Mouse (Mus musculus): ENCODE data around the gene Frmd4b. TPM values are rescaled to one million over a fixed set of nuclear protein-coding genes. Genes with fewer than 3 reads are reported as not detected.

The Frmd4b gene
- polyA plus RNA-seq, 1 experiment from 2014 or later = 21.5 TPM

DNA sequence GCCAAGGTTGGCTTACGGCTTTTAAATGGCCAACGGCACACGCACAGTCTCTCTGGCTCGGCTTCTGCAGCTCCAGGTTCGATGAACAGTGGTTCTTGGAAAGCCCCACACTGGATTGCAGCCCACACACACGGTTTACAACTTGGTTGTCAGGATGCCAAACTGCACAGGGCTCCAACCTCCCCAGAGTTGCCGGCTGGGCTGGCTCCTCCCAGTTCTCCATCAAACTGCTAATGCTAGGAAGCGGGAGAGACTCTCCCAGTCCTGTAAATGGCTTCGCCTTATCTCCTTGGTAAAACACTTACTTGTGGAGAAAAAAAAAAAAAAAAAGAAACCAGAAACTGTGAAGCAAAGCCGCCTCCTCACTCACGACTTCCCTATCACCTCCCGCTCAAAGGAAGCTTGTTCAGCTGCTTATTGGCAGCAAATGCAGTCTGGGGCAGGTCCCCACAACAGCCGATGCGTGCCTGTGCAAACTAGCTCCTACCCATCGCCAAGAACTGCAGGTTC lies 111.1 kb downstream of the Frmd4b start:
- ChIA-PET CTCF (interaction anchor here (1.0 to 1.1 kb wide), 4 partner anchors 14 to 82 kb away, joined by 3 read pairs; no protein-coding TSS in a partner anchor), POLR2A (no interaction called here)
- DNase-seq (ENCODE audit: low read depth, low spot score) (no peak), ATAC-seq (no peak)
- H3K27me3 ChIP-seq = no peaks in the 10 kb centered on the region
- TF ChIP-seq CTCF (IDR thresholded peaks at IDR 0.05) = no peak
- in situ Hi-C loops (cut with MboI; ENCODE audit: low pct_unique_long_range_greater_than_20kb) = no loop called here

DNA sequence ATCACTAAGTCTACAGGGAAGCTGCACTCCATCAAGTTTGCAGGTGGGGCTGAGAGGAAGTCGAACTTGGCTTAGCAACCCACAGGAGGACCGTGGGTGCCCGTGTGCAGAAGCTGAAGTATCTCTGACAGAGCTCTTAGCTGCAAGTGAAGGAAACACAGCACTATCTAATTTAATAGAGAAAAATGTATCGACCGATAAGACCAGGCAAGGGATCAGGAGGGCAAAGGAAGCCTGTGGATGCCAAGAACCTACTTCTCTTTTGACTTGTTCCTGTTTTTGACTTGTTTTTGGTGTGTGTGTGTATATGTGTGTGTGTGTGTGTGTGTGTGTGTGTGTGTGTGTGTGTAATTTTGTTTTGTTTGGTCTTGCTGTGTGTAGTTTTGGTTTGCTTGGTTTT lies 112.7 kb downstream of the Frmd4b start:
- ChIA-PET CTCF (interaction anchor here (1.1 kb wide), 1 partner anchor 253 kb away, joined by 3 read pairs; no protein-coding TSS in a partner anchor), POLR2A (no interaction called here)
- ATAC-seq = no peak

GRCm38 (mm10) chr6:97501000-97501399 lies 116.3 kb downstream of the Frmd4b start:
- ATAC-seq (no peak), DNase-seq (ENCODE audit: low read depth, low spot score) (no peak)
- ChIA-PET CTCF (interaction anchor here (1.1 to 1.7 kb wide), 3 partner anchors 11 to 80 kb away, joined by 3 to 8 read pairs (median 4); no protein-coding TSS in a partner anchor), POLR2A (no interaction called here)
- H3K27me3 ChIP-seq = no peaks in the 10 kb centered on the region
- TF ChIP-seq CTCF (IDR thresholded peaks at IDR 0.05) = peak; percentile 59
- in situ Hi-C loops (cut with MboI; ENCODE audit: low pct_unique_long_range_greater_than_20kb) = no loop called here

More for the DNA sequence above, 112.7 kb downstream of the Frmd4b start:
- in situ Hi-C loops (cut with MboI; ENCODE audit: low pct_unique_long_range_greater_than_20kb) = no loop called here
- DNase-seq (ENCODE audit: low read depth, low spot score) = no peak
- no peaks in the 10 kb centered on the region for H3K27me3 ChIP-seq
- no peak for TF ChIP-seq CTCF (IDR thresholded peaks at IDR 0.05)

DNA sequence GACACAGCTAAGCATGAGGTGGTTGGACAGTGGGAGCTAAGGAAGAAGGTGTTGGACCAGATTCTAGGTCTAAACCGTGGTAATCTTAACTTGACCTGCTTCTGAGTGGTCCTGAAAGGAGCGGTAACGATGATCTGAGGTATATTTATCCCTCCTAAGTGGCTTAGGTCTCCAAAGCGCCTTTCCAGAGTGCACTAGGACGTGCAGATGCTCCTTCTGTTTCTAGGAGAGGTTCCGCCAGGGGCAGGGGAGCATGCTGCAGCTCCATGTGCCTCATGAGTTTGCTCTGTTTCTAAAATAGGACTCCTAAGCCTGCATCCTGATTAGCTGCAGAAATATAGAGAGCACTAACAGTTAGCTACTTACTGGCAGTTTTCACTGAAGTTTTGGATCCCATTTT lies 117.1 kb downstream of the Frmd4b start:
- ATAC-seq (no peak), DNase-seq (ENCODE audit: low read depth, low spot score) (no peak)
- H3K27me3 ChIP-seq = no peaks in the 10 kb centered on the region
- no peak for TF ChIP-seq CTCF (IDR thresholded peaks at IDR 0.05)
- ChIA-PET CTCF (interaction anchor here (1.0 to 1.7 kb wide), 4 partner anchors 9 to 79 kb away, joined by 3 to 8 read pairs (median 4); no protein-coding TSS in a partner anchor), POLR2A (no interaction called here)
- in situ Hi-C loops (cut with MboI; ENCODE audit: low pct_unique_long_range_greater_than_20kb) = no loop called here

DNA sequence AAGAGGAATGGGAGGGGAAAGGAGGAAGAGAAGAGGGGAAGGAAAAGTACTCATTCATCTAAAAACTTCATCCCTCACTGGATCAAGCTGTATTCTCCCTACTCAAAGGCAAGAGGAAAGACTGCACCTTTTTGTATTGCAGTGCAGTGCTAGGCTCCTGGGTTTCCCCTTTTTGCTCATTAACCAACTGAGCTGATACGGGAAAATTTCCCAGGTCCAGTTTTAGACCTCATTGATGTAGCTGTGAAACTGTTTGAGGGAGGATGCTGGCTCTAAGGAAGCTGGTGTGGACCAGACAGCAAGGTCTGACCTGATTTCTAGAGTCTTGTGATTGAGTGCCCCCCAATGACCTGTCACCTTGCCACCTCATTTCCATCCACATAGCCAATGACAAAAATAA lies 121.3 kb downstream of the Frmd4b start:
- no peaks in the 10 kb centered on the region for H3K27me3 ChIP-seq
- in situ Hi-C loops (cut with MboI; ENCODE audit: low pct_unique_long_range_greater_than_20kb) = no loop called here
- no peak for TF ChIP-seq CTCF (IDR thresholded peaks at IDR 0.05)
- no peak for ATAC-seq
- DNase-seq (ENCODE audit: low read depth, low spot score) = no peak
- POLR2A ChIA-PET = no interaction called here
- CTCF ChIA-PET = no interaction called here

DNA sequence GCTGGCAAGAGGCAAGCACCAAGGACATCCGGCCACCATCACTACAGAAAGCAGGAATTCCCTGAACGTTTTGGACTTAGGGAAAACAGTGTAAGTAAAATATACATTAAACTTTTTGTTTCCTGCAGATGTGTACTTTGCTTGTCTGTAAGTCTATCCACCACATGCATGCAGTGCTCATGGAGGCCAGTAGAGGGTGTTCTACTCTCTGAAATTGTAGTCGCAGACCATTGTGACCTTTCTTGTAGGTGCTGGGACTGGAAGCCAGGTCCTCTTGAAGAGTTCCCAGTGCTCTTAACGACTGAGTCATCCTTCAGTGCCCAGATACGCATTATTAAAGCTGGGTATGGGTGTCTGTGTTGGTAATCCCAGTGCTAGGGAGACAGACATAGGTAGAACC lies 126.3 kb downstream of the Frmd4b start:
- no peak for TF ChIP-seq CTCF (IDR thresholded peaks at IDR 0.05)
- DNase-seq (ENCODE audit: low read depth, low spot score) = no peak
- H3K27me3 ChIP-seq = peaks cover 3% of the 10 kb centered on the region
- CTCF ChIA-PET = interaction anchor here (0.9 to 1.0 kb wide), 2 partner anchors 9 to 74 kb away, joined by 3 to 4 read pairs; no protein-coding TSS in a partner anchor
- no peak for ATAC-seq
- in situ Hi-C loops (cut with MboI; ENCODE audit: low pct_unique_long_range_greater_than_20kb) = no loop called here
- POLR2A ChIA-PET = no interaction called here

DNA sequence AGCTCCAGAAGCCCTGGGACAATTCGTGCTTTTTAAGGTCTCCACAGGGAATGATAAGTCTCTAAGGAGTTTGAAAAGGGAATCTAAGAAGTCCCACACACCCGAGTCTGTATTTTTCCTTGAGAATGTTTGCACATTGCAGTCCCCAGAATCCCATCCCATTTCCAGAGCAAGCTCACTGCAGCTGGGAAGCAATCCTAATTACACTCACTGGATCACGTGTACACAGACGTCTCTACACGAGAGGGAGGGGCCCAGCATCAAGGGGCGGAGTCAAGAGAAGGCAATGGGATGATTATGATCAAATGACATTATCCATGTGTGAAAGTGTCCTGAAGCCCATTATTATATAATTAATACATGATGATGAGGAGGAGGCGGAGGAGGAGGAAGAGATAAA lies 128.5 kb downstream of the Frmd4b start:
- DNase-seq (ENCODE audit: low read depth, low spot score) = no peak
- ChIA-PET CTCF (interaction anchor here (1.0 to 3.0 kb wide), 3 partner anchors 8 to 67 kb away, joined by 3 to 7 read pairs (median 4); no protein-coding TSS in a partner anchor), POLR2A (interaction anchor here (0.7 kb wide), 2 partner anchors 223 to 1443 kb away, joined by 3 read pairs; no protein-coding TSS in a partner anchor)
- peaks cover 3% of the 10 kb centered on the region for H3K27me3 ChIP-seq
- TF ChIP-seq CTCF (IDR thresholded peaks at IDR 0.05) = no peak
- ATAC-seq = no peak
- in situ Hi-C loops (cut with MboI; ENCODE audit: low pct_unique_long_range_greater_than_20kb) = no loop called here

DNA sequence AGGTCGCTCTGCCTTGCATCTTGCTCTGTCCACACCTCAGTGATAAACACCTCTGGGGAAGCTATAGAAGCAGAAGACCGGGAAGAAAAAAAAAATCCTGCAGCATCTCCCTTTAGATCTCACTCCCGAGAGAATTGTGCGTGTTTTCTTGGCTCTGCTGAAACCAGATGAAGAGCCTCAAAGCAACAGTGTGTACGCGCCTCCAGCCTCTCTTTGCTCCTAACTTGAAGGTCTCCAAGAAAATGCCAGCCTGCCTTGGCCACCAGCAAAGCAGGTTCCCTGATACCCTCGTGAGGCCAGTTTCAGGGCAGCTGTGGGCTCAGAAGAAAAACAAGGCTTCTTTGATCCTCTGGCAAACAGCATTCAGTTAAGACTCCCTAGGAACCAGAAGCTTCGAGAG lies 129.1 kb downstream of the Frmd4b start:
- ATAC-seq (no peak), DNase-seq (ENCODE audit: low read depth, low spot score) (no peak)
- POLR2A ChIA-PET = no interaction called here
- peaks cover 3% of the 10 kb centered on the region for H3K27me3 ChIP-seq
- in situ Hi-C loops (cut with MboI; ENCODE audit: low pct_unique_long_range_greater_than_20kb) = no loop called here
- no peak for TF ChIP-seq CTCF (IDR thresholded peaks at IDR 0.05)
- CTCF ChIA-PET = interaction anchor here (1.0 to 3.0 kb wide), 3 partner anchors 8 to 67 kb away, joined by 3 to 7 read pairs (median 4); no protein-coding TSS in a partner anchor

GRCm38 (mm10) chr6:97487535-97488081 lies 129.7 kb downstream of the Frmd4b start:
- ATAC-seq (peak; percentile 77), DNase-seq (ENCODE audit: low read depth, low spot score) (no peak)
- POLR2A ChIA-PET = interaction anchor here (0.6 kb wide), 1 partner anchor 36 kb away, joined by 3 read pairs; no protein-coding TSS in a partner anchor
- peaks cover 7% of the 10 kb centered on the region for H3K27me3 ChIP-seq
- in situ Hi-C loops (cut with MboI; ENCODE audit: low pct_unique_long_range_greater_than_20kb) = no loop called here
- no peak for TF ChIP-seq CTCF (IDR thresholded peaks at IDR 0.05)
- CTCF ChIA-PET = interaction anchor here (0.9 to 3.0 kb wide), 4 partner anchors 11 to 66 kb away, joined by 3 to 7 read pairs (median 4); no protein-coding TSS in a partner anchor

- ChIA-PET CTCF (interaction anchor here (0.9 to 3.0 kb wide), 3 partner anchors 10 to 40 kb away, joined by 3 to 7 read pairs (median 4); no protein-coding TSS in a partner anchor), POLR2A (interaction anchor here (0.6 kb wide), 1 partner anchor 35 kb away, joined by 3 read pairs; no protein-coding TSS in a partner anchor)
- no peak for DNase-seq (ENCODE audit: low read depth, low spot score)
These were observed 130.5 kb downstream of the Frmd4b start for GRCm38 (mm10) chr6:97486813-97487361.

More at GRCm38 (mm10) chr6:97486813-97487361, 130.5 kb downstream of the Frmd4b start:
- in situ Hi-C loops (cut with MboI; ENCODE audit: low pct_unique_long_range_greater_than_20kb) = no loop called here
- no peak for TF ChIP-seq CTCF (IDR thresholded peaks at IDR 0.05)
- peaks cover 10% of the 10 kb centered on the region for H3K27me3 ChIP-seq
- ATAC-seq = no peak

Measured in Patski (cell line).